Mouse (Mus musculus) central nervous system, embryonic 14 days (tissue): ENCODE data around the gene Olfr867. TPM values are rescaled to one million over a fixed set of nuclear protein-coding genes. Genes with fewer than 3 reads are reported as not detected.

ENCODE experiments used
- polyA plus RNA-seq: library from polyadenylated mRNA; depleted of rRNA; stranded (reverse); fragments of >200 nt; gene quantifications from 2 replicates; pipeline ENCODE4 v1.2.3, GENCODE M21; 2012; rRNA removed

The Olfr867 gene
- polyA plus RNA-seq = not detected in 2 replicates

GRCm38 (mm10) chr9:20057462-20057861, at the start of gene Olfr867:
Olfr867 (minus strand) TSS chr9:20057562.

GRCm38 (mm10) chr9:20098326-20098725, 41.0 kb upstream of the Olfr867 start, which contains the start of gene Olfr868:
Olfr868 (plus strand) TSS chr9:20098626.

GRCm38 (mm10) chr9:20027935-20028334, 29.4 kb downstream of the Olfr867 start, which contains the start of gene Olfr866:
Olfr866 (minus strand) TSS chr9:20028035.

Other genes starting within 250 kb of the Olfr867 start
- gene Olfr860, start 207.8 kb downstream of the Olfr867 start, polyA plus RNA-seq = not detected in 2 replicates
- not detected in 2 replicates for gene Olfr862, start 169.6 kb downstream of the Olfr867 start, polyA plus RNA-seq
- not detected in 2 replicates for gene Olfr77, start 140.7 kb downstream of the Olfr867 start, polyA plus RNA-seq
- gene Olfr866, start 29.5 kb downstream of the Olfr867 start, polyA plus RNA-seq = not detected in 2 replicates
- not detected in 2 replicates for gene Olfr868, start 41.1 kb upstream of the Olfr867 start, polyA plus RNA-seq
- not detected in 2 replicates for gene Olfr869, start 71.4 kb upstream of the Olfr867 start, polyA plus RNA-seq
- gene Olfr870, start 116.5 kb upstream of the Olfr867 start, polyA plus RNA-seq = not detected in 2 replicates
- not detected in 2 replicates for gene Olfr871, start 154.6 kb upstream of the Olfr867 start, polyA plus RNA-seq
- not detected in 2 replicates for gene Olfr872, start 179.6 kb upstream of the Olfr867 start, polyA plus RNA-seq
- gene Olfr39, start 224.8 kb upstream of the Olfr867 start, polyA plus RNA-seq = not detected in 2 replicates
- not detected in 2 replicates for gene Olfr873, start 241.0 kb upstream of the Olfr867 start, polyA plus RNA-seq